Mouse (Mus musculus): ENCODE measurements at regions not wholly inside any gene's neighbourhood (a gene's known extent, or its start where the extent isn't known, plus 50 kb on each side); places are given as distances from the start of the nearest gene placed in this dataset.

DNA sequence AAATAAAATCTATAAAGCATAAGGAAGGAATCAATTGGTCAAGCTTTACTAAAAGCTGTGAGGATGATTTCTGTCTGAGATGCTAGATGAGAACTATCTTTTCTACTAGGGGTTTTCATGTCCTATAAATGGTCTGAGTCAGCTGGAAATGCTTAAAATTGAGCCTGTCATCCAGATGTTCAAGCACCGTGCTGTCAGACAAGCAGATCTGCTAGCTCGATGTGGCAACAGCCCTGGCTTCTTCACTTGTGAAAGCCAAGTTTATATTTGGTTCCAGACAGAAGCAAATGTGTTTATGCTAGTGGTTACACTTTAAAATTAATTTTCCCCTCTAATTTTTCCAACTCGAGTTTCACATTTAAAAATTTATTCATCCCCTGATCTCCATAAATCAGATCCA lies 311.7 kb downstream of the Actr3 start:
- 85% methylated on average over 3 of the region's 3 CpGs for WGBS
- Histone ChIP-seq H3K27me3 (no peaks in the 10 kb centered on the region), H3K9ac (no peak overlapping the region), H3K36me3 (ENCODE audit: poor library complexity, severe bottlenecking) (no peaks in the 10 kb centered on the region), H3K27ac (no peak overlapping the region), H3K4me1 (no peaks in the 10 kb centered on the region), H3K4me2 (no peak overlapping the region), H3K4me3 (no peak overlapping the region), H3K9me3 (replicated peaks) (no peaks in the 10 kb centered on the region)
- ATAC-seq: no peak

GRCm38 (mm10) chr1:125100596-125100995 lies 334.9 kb downstream of the Actr3 start:
- no peak overlapping the region for H3K4me2 ChIP-seq
- 76% methylated on average over 2 of the region's 2 CpGs for WGBS
- H3K36me3 ChIP-seq (ENCODE audit: poor library complexity, severe bottlenecking): no peaks in the 10 kb centered on the region
- H3K9me3 ChIP-seq (replicated peaks): no peaks in the 10 kb centered on the region
- no peak overlapping the region for H3K27ac ChIP-seq
- no peak overlapping the region for H3K4me3 ChIP-seq
- ATAC-seq: no peak
- H3K9ac ChIP-seq: no peak overlapping the region
- no peaks in the 10 kb centered on the region for H3K4me1 ChIP-seq
- no peaks in the 10 kb centered on the region for H3K27me3 ChIP-seq

DNA sequence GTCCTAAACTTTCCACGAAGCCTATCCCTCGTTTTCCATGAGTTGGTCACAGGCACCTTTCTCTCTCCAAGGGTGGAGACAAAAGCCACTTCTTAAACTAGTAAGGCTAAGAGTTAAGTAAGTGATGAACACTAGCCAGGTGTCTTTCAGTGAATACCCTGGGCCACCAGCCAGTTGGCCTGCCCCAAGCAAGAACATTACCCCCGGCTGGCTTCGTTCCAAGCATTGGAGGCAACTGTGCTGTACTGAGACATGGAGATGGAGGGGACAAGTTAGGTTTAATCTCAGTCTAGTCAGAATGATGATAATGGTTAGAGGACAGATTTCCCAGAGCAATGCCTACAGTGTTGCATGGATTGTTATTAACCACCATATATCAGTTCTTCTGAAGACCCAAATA lies 350.6 kb downstream of the Actr3 start:
- WGBS: 84% methylated on average over 4 of the region's 4 CpGs
- ATAC-seq: no peak
- Histone ChIP-seq H3K9me3 (replicated peaks) (no peaks in the 10 kb centered on the region), H3K27ac (no peak overlapping the region), H3K4me2 (no peak overlapping the region), H3K9ac (no peak overlapping the region), H3K36me3 (ENCODE audit: poor library complexity, severe bottlenecking) (no peaks in the 10 kb centered on the region), H3K27me3 (no peaks in the 10 kb centered on the region), H3K4me1 (no peaks in the 10 kb centered on the region), H3K4me3 (no peak overlapping the region)

- Histone ChIP-seq H3K4me1 (no peaks in the 10 kb centered on the region), H3K4me2 (no peak overlapping the region), H3K27ac (no peak overlapping the region), H3K36me3 (ENCODE audit: poor library complexity, severe bottlenecking) (no peaks in the 10 kb centered on the region), H3K27me3 (no peaks in the 10 kb centered on the region), H3K9ac (no peak overlapping the region), H3K4me3 (no peak overlapping the region), H3K9me3 (replicated peaks) (no peaks in the 10 kb centered on the region)
- no peak for ATAC-seq
- 60% methylated on average over 4 of the region's 4 CpGs for WGBS
Measured at GRCm38 (mm10) chr1:125039572-125040326, 395.8 kb downstream of the Actr3 start.

DNA sequence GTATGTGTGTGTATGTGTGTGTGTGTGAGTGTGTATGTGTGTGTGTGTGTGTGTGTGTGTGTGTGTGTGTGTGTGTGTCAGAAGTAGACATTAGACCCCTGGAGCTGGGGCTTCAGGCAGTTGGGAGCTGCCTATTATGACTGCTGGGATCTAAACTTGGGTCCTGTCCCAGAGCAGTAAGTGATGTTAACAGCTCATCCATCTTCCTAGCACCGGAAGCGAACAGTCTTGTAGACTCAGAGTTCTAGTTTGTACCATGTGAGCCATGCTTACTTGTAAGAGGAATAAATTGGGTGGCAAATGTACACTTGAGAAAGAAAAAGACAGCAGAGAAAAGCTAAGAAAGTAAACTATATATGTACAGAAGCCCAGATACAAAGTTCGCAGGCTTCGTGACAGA lies 422.2 kb downstream of the Actr3 start:
- Histone ChIP-seq H3K9me3 (replicated peaks) (no peaks in the 10 kb centered on the region), H3K9ac (no peak overlapping the region), H3K4me2 (no peak overlapping the region), H3K27me3 (no peaks in the 10 kb centered on the region), H3K36me3 (ENCODE audit: poor library complexity, severe bottlenecking) (no peaks in the 10 kb centered on the region), H3K27ac (no peak overlapping the region), H3K4me3 (no peak overlapping the region), H3K4me1 (no peaks in the 10 kb centered on the region)
- WGBS: over 99% methylated on average over 4 of the region's 4 CpGs
- no peak for ATAC-seq

- no peaks in the 10 kb centered on the region for H3K9me3 ChIP-seq (replicated peaks)
- no peak overlapping the region for H3K4me3 ChIP-seq
- H3K4me1 ChIP-seq: no peaks in the 10 kb centered on the region
- WGBS: 81% methylated on average over 2 of the region's 2 CpGs
- no peaks in the 10 kb centered on the region for H3K27me3 ChIP-seq
- H3K9ac ChIP-seq: no peak overlapping the region
- no peak for ATAC-seq
- no peak overlapping the region for H3K4me2 ChIP-seq
- H3K27ac ChIP-seq: no peak overlapping the region
- no peaks in the 10 kb centered on the region for H3K36me3 ChIP-seq (ENCODE audit: poor library complexity, severe bottlenecking)
Measured at GRCm38 (mm10) chr1:125011893-125012292, 423.6 kb downstream of the Actr3 start.

DNA sequence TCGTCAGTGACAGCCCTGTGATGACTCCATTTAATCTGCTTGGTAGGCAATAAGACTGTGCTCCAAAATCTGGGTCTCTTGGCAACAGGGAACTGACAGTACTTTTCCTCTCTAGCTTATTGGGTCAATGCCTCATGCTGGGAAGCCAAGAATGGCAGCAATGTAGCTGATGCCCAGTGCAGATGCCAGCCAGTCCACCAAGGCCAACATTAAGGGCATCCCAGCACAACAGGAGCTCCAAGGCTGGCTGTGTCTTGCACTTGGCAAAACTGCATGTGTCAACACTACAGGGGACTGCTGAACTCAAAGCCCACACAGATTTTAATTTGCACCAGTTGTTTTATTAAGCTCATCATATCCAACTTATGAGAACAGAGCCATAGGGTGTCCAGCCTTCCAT lies 437.9 kb downstream of the Actr3 start:
- H3K9ac ChIP-seq: no peak overlapping the region
- no peaks in the 10 kb centered on the region for H3K4me1 ChIP-seq
- H3K36me3 ChIP-seq (ENCODE audit: poor library complexity, severe bottlenecking): no peaks in the 10 kb centered on the region
- WGBS: 53% methylated on average over 1 of the region's 1 CpGs
- H3K4me2 ChIP-seq: no peak overlapping the region
- H3K9me3 ChIP-seq (replicated peaks): no peaks in the 10 kb centered on the region
- H3K4me3 ChIP-seq: no peak overlapping the region
- H3K27ac ChIP-seq: no peak overlapping the region
- no peaks in the 10 kb centered on the region for H3K27me3 ChIP-seq
- no peak for ATAC-seq

DNA sequence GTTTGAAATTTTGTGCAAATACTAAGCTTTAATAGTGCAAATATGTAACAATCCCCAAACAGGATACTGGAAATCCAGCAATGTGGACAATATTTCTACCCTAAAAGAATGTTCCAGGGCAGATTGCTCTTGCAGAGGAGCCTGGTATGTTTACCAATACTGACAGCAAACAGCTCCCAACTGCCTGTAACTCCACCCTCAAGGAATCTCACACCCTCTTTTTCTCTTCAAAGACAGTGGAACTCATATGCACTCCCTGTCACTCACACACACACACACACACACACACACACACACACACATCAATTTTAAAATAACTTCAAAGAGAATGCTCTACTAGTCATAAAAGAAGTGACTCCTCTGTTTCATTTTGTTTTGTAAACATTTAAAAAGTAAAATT lies 484.7 kb downstream of the Actr3 start:
- no peak for ATAC-seq
- no peaks in the 10 kb centered on the region for H3K4me1 ChIP-seq
- H3K4me2 ChIP-seq: no peak overlapping the region
- no peaks in the 10 kb centered on the region for H3K36me3 ChIP-seq (ENCODE audit: poor library complexity, severe bottlenecking)
- H3K9ac ChIP-seq: no peak overlapping the region
- H3K27ac ChIP-seq: no peak overlapping the region
- H3K9me3 ChIP-seq (replicated peaks): no peaks in the 10 kb centered on the region
- no peaks in the 10 kb centered on the region for H3K27me3 ChIP-seq
- H3K4me3 ChIP-seq: no peak overlapping the region

DNA sequence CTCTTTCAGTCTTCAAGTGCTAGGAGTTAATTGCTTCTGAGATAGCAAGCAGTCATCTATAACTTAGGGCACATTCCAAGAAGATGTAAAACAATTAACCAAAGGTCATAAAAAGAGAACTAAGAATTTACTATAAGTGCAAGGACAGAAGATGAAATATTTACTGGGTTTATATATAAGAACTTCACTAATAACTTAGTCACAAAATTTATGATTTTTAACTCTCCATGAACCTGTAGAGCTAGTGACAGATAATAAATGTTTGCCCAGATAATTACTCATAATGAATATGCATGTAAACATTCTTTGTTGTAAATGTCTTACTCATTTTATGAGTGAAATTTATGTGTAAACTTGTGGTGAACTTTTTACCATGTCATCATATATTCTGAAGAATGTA lies 531.2 kb downstream of the Actr3 start:
- H3K27me3 ChIP-seq: no peaks in the 10 kb centered on the region
- H3K4me2 ChIP-seq: no peak overlapping the region
- no peaks in the 10 kb centered on the region for H3K4me1 ChIP-seq
- no peak overlapping the region for H3K27ac ChIP-seq
- H3K9me3 ChIP-seq (replicated peaks): no peaks in the 10 kb centered on the region
- no peak for ATAC-seq
- H3K4me3 ChIP-seq: no peak overlapping the region
- H3K9ac ChIP-seq: no peak overlapping the region
- no peaks in the 10 kb centered on the region for H3K36me3 ChIP-seq (ENCODE audit: poor library complexity, severe bottlenecking)

- 88% methylated on average over 3 of the region's 3 CpGs for WGBS
- no peak for ATAC-seq
- Histone ChIP-seq H3K4me3 (no peak overlapping the region), H3K9ac (no peak overlapping the region), H3K9me3 (replicated peaks) (no peaks in the 10 kb centered on the region), H3K36me3 (ENCODE audit: poor library complexity, severe bottlenecking) (no peaks in the 10 kb centered on the region), H3K27ac (no peak overlapping the region), H3K4me1 (no peaks in the 10 kb centered on the region), H3K4me2 (no peak overlapping the region), H3K27me3 (no peaks in the 10 kb centered on the region)
Measured at GRCm38 (mm10) chr1:124871148-124871547, 564.4 kb downstream of the Actr3 start.

- Histone ChIP-seq H3K4me3 (no peak overlapping the region), H3K9me3 (replicated peaks) (no peaks in the 10 kb centered on the region), H3K4me1 (no peaks in the 10 kb centered on the region), H3K9ac (no peak overlapping the region), H3K27ac (no peak overlapping the region), H3K4me2 (no peak overlapping the region), H3K27me3 (no peaks in the 10 kb centered on the region), H3K36me3 (ENCODE audit: poor library complexity, severe bottlenecking) (no peaks in the 10 kb centered on the region)
- no peak for ATAC-seq
- 81% methylated on average over 3 of the region's 3 CpGs for WGBS
Measured at GRCm38 (mm10) chr1:124866248-124866647, 569.3 kb downstream of the Actr3 start.

DNA sequence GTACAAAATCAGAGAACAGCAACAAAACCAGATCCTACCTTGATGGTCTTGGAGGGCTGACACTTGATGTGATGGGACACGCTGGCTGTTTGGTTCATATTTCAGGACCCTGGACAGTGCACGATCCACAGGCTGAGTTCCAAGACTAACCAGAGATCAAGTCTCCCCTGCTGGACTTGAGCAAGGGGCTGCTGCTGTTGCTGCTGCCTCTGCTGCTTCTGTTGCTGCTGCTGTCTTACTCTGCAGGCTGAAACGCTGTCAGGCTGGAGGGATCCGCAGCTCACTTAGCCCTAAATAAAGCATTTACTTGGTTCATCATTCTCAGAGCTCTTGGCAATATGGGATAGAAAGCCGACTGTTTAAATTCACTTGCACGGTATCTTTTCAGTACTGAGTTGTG lies 589.8 kb downstream of the Actr3 start:
- H3K36me3 ChIP-seq (ENCODE audit: poor library complexity, severe bottlenecking): no peaks in the 10 kb centered on the region
- no peaks in the 10 kb centered on the region for H3K27me3 ChIP-seq
- ATAC-seq: no peak
- no peaks in the 10 kb centered on the region for H3K9me3 ChIP-seq (replicated peaks)
- no peak overlapping the region for H3K27ac ChIP-seq
- no peak overlapping the region for H3K4me2 ChIP-seq
- 63% methylated on average over 6 of the region's 6 CpGs for WGBS
- no peak overlapping the region for H3K9ac ChIP-seq
- H3K4me1 ChIP-seq: no peaks in the 10 kb centered on the region
- no peak overlapping the region for H3K4me3 ChIP-seq

- 89% methylated on average over 7 of the region's 7 CpGs for WGBS
- no peak overlapping the region for H3K4me3 ChIP-seq
- no peak overlapping the region for H3K4me2 ChIP-seq
- no peaks in the 10 kb centered on the region for H3K36me3 ChIP-seq (ENCODE audit: poor library complexity, severe bottlenecking)
- H3K9me3 ChIP-seq (replicated peaks): no peaks in the 10 kb centered on the region
- no peaks in the 10 kb centered on the region for H3K4me1 ChIP-seq
- no peaks in the 10 kb centered on the region for H3K27me3 ChIP-seq
- H3K9ac ChIP-seq: no peak overlapping the region
- H3K27ac ChIP-seq: no peak overlapping the region
- no peak for ATAC-seq
Measured at GRCm38 (mm10) chr1:124825717-124826116, 609.8 kb downstream of the Actr3 start.
